Mouse (Mus musculus) midbrain, embryonic 12.5 days (tissue): ENCODE results near the gene Nenf. TPM values are rescaled to one million over a fixed set of nuclear protein-coding genes. Genes with fewer than 3 reads are reported as not detected.

Source experiments
- ATAC-seq: fragments of 200-750 bp; cut with Nextera tagmentation; 2 replicates; pipeline ENCODE4 v1.8.0; 2017; ENCODE audit warnings: low read depth, moderate TSS enrichment, moderate library complexity; ENCODE audit not compliant: low FRiP score
- H3K27ac ChIP-seq: fragments of 300-500 bp; sonication (generic); replicated peaks from 2 replicates; pipeline ENCODE4 v1.5.1; 2016; ENCODE audit warnings: mild to moderate bottlenecking
- H3K27me3 ChIP-seq: fragments of 300-500 bp; sonication (generic); 2 replicates; pipeline ENCODE4 v1.6.1; 2016; ENCODE audit warnings: mild to moderate bottlenecking
- H3K36me3 ChIP-seq: fragments of 300-500 bp; sonication (generic); 2 replicates; pipeline ENCODE4 v1.6.1; 2016
- H3K4me1 ChIP-seq: fragments of 300-500 bp; sonication (generic); 2 replicates; pipeline ENCODE4 v1.6.1; 2016
- H3K4me2 ChIP-seq: fragments of 300-500 bp; sonication (generic); replicated peaks from 2 replicates; pipeline ENCODE4 v1.6.1; 2016; ENCODE audit warnings: mild to moderate bottlenecking, moderate library complexity
- H3K4me3 ChIP-seq: fragments of 300-500 bp; sonication (generic); 2 replicates; pipeline ENCODE4 v1.5.1; 2016; ENCODE audit warnings: mild to moderate bottlenecking
- H3K9ac ChIP-seq: fragments of 300-500 bp; sonication (generic); replicated peaks from 2 replicates; pipeline ENCODE4 v1.6.1; 2016; ENCODE audit warnings: mild to moderate bottlenecking, moderate library complexity
- H3K9me3 ChIP-seq: fragments of 300-500 bp; sonication (generic); 2 replicates; pipeline ENCODE4 v1.6.1; 2016; ENCODE audit warnings: mild to moderate bottlenecking
- WGBS: fragments of 180-500 bp; shearing (Covaris S2); methylation state at CpG from one replicate; pipeline ENCODE4 v1.1.7; 2016; 5-methylcytosine and 5-hydroxymethylcytosine counted together
- polyA plus RNA-seq: library from polyadenylated mRNA; unstranded; fragments of >200 nt; fragmentation: Nextera tagmentation; extraction: Ambion mirVana; gene quantifications from 2 replicates; pipeline ENCODE4 v1.2.1, GENCODE M21; 2016

Gene Nenf
- polyA plus RNA-seq, 1 experiment from 2014 or later = 77.4 TPM

DNA sequence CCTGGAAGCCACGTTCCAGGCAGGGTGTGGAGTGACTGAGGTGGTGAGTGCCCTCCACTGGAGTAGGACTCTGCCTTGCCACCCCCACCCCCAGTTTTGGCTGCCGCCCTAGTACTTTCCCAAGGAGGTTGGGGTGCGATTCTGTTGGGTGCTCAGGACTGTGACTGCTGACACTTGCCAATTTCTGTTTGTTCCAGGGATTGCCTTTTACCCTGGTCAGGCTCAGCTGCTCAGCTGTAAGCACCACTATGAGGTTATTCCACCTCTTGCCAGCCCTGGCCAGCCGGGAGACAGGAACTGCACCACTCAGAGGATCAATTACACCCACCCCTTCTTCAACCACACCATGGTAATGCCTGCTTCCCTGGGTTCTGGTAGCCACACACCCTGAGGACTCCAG lies 22.5 kb upstream of the Nenf start:
- Histone ChIP-seq H3K27ac (no peak overlapping the region), H3K9ac (no peak overlapping the region; the same call in 1 of the 2 replicates), H3K4me1 (no peaks in the 10 kb centered on the region), H3K36me3 (peaks cover 90% of the 10 kb centered on the region), H3K4me2 (no peak overlapping the region), H3K27me3 (no peaks in the 10 kb centered on the region), H3K9me3 (no peaks in the 10 kb centered on the region), H3K4me3 (no peak overlapping the region)
- ATAC-seq = no peak
- WGBS = 81% methylated on average over 4 of the region's 4 CpGs

DNA sequence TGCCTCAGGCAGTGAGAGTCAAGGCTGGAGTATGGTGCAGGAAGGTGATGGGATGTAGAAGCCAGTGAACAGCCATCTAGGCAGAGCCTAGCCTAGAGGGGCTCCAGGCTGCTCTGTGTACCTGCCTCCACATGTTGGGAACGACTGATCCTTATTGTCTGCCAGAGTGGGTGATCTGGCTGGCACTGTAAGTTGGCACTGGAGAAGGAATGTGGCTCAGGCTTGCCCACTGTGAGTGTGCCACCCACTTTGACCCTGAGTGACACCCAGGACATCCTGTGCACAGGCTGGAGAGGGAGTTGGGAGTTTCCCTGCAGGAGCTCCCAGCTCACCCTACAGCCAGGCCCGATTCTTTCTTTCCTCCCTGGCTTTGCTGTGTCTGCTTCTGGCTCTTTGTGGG lies 21.9 kb upstream of the Nenf start:
- peaks cover 83% of the 10 kb centered on the region for H3K36me3 ChIP-seq
- no peak overlapping the region for H3K4me2 ChIP-seq
- H3K9me3 ChIP-seq = no peaks in the 10 kb centered on the region
- H3K27me3 ChIP-seq = no peaks in the 10 kb centered on the region
- WGBS = 89% methylated on average over 2 of the region's 2 CpGs
- ATAC-seq = no peak
- no peaks in the 10 kb centered on the region for H3K4me1 ChIP-seq
- H3K9ac ChIP-seq = no peak overlapping the region
- no peak overlapping the region for H3K27ac ChIP-seq
- no peak overlapping the region for H3K4me3 ChIP-seq

DNA sequence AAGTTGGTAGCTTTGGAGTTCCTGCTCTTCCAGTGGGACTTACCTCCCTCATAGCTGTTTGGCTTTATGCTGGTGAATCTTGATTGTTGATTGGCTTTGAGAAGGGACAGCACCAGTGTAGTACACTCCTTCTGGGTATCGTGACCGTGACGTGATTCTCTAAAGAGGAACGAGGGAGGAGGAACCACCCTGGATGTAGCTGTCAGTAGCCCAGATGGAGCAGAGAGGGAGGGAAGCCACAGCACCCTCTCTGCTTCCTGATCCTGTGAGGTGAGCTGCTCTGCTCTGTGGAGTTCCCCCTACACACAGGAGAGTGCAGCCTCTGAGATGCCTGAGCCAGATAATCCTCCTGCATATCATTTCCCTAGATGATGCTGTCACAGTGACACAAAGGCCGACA lies 16.5 kb upstream of the Nenf start:
- Histone ChIP-seq H3K4me3 (no peak overlapping the region), H3K36me3 (peaks cover 68% of the 10 kb centered on the region), H3K9ac (no peak overlapping the region), H3K4me1 (no peaks in the 10 kb centered on the region), H3K4me2 (no peak overlapping the region), H3K27me3 (no peaks in the 10 kb centered on the region), H3K27ac (no peak overlapping the region), H3K9me3 (no peaks in the 10 kb centered on the region)
- ATAC-seq = no peak
- 85% methylated on average over 5 of the region's 5 CpGs for WGBS

DNA sequence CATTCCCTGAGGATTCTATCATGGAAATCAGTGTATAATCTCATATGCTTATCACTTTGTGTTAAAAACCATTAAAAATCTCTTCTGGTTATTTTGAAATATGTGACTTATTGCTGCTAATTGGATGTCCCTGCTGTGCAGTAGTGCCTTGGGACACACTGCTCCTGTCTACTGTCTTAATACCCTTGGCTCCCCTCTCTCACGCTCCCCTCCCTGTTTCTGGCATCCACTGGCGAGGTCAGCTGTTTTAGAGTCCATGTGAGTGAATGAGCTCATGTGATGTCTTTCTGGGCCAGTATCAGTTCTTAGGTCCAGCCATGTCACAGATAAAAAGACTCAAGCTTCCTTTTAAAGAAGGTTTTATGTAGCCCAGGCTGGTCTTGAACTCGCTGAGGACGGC lies 12.4 kb upstream of the Nenf start:
- Histone ChIP-seq H3K27me3 (no peaks in the 10 kb centered on the region), H3K9me3 (no peaks in the 10 kb centered on the region), H3K4me3 (no peak overlapping the region), H3K27ac (no peak overlapping the region), H3K9ac (no peak overlapping the region), H3K4me1 (peaks cover 27% of the 10 kb centered on the region), H3K36me3 (peaks cover 42% of the 10 kb centered on the region), H3K4me2 (no peak overlapping the region)
- WGBS = 86% methylated on average over 4 of the region's 4 CpGs
- ATAC-seq = no peak

DNA sequence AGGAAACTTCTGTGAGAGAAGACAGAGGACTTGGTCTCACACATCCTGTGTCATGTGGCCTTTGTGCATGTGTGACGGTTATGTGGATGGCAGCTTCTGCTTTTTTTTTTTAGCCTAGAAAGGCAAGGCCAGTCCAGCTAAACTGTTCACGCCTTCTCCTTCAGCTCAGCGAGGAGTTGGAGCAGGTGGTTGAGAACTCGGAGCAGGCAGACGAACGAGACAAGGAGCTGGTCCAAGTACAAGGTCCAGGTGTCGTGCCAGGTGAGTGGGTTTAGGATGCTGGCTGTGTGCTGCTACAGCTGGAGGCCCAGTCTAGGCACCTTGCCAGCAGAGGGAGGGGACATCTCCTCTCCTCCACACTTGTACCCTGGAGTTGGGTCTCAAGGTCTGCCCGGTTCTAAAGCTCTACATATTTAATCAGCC lies 10.0 kb upstream of the Nenf start:
- H3K9ac ChIP-seq = no peak overlapping the region
- no peaks in the 10 kb centered on the region for H3K9me3 ChIP-seq
- 87% methylated on average over 8 of the region's 8 CpGs for WGBS
- no peaks in the 10 kb centered on the region for H3K27me3 ChIP-seq
- H3K27ac ChIP-seq = no peak overlapping the region
- peaks cover 27% of the 10 kb centered on the region for H3K4me1 ChIP-seq
- H3K4me2 ChIP-seq = peak overlapping the region; percentile 83; the same call in 1 of the 2 replicates
- H3K4me3 ChIP-seq = no peak overlapping the region
- H3K36me3 ChIP-seq = peaks cover 25% of the 10 kb centered on the region
- no peak for ATAC-seq

DNA sequence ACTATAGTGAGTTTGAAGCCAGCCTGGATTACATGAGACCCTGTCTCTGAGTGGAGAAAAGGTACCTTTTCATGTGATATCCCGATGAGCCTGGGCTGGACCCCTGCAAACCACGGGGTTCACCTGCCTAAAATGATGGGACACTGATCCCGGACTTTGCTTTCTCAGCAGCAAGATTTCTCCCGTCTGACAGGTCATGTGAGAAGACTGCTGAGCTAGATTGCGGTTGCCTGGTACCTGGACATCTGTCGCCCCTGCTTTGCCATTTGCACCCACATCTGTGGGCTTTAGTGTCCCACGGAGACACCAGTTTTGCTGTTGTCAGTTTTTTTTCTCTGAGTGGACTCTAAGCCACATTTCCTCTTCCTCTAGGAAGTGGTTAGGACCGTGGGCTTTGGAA lies 9.3 kb upstream of the Nenf start:
- peak overlapping the region; percentile 83 for H3K4me2 ChIP-seq
- no peaks in the 10 kb centered on the region for H3K27me3 ChIP-seq
- peaks cover 17% of the 10 kb centered on the region for H3K36me3 ChIP-seq
- no peak overlapping the region; the same call in 1 of the 2 replicates for H3K4me3 ChIP-seq
- H3K27ac ChIP-seq = no peak overlapping the region
- no peaks in the 10 kb centered on the region for H3K9me3 ChIP-seq
- H3K9ac ChIP-seq = peak overlapping the region; percentile 81; the same call in 1 of the 2 replicates
- ATAC-seq = no peak
- 86% methylated on average over 8 of the region's 8 CpGs for WGBS
- H3K4me1 ChIP-seq = peaks cover 27% of the 10 kb centered on the region

DNA sequence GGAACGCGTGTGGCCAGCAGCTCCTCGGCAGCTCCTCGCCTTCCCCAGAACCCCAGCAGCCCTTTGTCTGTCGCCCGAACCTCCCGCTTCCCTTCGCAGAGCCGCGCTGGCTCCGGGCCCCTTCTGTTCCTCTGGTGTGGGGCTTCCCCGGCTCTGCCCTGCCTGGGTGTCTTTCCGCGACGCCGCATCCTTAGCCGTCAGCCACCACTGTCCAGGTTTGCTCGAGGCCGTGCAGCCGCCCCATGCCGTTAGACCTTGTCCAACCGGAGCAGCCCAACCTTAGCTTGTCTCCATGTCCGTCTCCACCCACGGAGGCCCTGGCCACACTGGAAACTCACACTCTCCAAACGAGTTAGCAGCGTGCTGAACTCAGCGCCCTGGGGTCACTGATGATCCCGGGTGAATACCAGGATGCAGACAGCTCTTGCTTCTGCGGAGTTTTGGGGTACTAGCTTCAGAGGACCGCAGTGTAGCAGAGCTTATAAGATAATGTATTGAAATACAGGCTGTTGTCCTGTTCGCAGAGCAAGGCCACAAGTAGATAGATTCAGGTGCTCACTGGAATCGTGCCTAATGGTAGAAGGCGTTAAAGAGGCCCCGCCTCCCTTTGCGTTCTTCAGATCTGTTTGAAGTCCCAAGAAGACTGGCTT lies 8.4 kb upstream of the Nenf start:
- H3K9me3 ChIP-seq = no peaks in the 10 kb centered on the region
- H3K4me1 ChIP-seq = peaks cover 27% of the 10 kb centered on the region
- peak; percentile 75 for ATAC-seq
- H3K4me2 ChIP-seq = peak overlapping the region; percentile 83
- peak overlapping the region; percentile 76 for H3K27ac ChIP-seq
- H3K9ac ChIP-seq = peak overlapping the region; percentile 81
- WGBS = 1% methylated on average over 32 of the region's 35 CpGs
- H3K36me3 ChIP-seq = peaks cover 9% of the 10 kb centered on the region; the same call in 1 of the 2 replicates
- peak overlapping the region; percentile 73 for H3K4me3 ChIP-seq
- no peaks in the 10 kb centered on the region for H3K27me3 ChIP-seq

DNA sequence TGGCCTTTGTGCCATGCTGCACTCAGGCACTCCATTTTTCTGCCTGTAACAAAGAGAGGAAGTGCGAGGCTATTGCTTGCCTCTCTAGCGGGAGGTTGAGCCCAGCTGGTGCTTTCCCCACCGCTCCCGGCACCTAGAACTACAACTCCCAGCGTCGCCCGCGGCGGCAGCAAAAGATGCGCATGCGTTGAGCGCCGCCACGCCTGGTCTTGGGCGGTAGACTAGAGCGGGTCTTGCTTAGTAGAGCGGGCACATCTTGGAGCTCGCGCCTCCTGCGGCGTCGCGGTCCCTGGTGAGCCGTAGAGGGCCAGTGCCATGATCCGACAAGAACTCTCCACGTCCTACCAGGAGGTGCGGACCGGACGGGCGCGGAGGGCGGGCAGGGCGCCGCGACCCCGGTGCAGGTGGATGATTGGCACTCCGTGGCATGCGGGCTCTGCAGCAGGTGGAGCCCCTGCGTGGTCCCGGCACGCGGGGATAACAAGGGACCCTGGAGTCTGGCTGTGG lies 7.8 kb upstream of the Nenf start, which contains the start of gene Tmem206:
Gene Tmem206 (plus strand): TSS at position 187 of the 507 bp plus-strand sequence.
- peaks cover 27% of the 10 kb centered on the region for H3K4me1 ChIP-seq
- peak; percentile 96 for ATAC-seq
- peak within 1 kb of the TSS; percentile 81 for H3K9ac ChIP-seq
- H3K4me2 ChIP-seq = peak within 1 kb of the TSS; percentile 83
- no peaks in the 10 kb centered on the region for H3K27me3 ChIP-seq
- H3K36me3 ChIP-seq = peaks cover 8% of the 10 kb centered on the region; the same call in 1 of the 2 replicates
- under 1% methylated on average over 35 of the region's 42 CpGs for WGBS
- no peaks in the 10 kb centered on the region for H3K9me3 ChIP-seq
- H3K27ac ChIP-seq = peak within 1 kb of the TSS; percentile 76
- peak within 1 kb of the TSS; percentile 73 for H3K4me3 ChIP-seq

DNA sequence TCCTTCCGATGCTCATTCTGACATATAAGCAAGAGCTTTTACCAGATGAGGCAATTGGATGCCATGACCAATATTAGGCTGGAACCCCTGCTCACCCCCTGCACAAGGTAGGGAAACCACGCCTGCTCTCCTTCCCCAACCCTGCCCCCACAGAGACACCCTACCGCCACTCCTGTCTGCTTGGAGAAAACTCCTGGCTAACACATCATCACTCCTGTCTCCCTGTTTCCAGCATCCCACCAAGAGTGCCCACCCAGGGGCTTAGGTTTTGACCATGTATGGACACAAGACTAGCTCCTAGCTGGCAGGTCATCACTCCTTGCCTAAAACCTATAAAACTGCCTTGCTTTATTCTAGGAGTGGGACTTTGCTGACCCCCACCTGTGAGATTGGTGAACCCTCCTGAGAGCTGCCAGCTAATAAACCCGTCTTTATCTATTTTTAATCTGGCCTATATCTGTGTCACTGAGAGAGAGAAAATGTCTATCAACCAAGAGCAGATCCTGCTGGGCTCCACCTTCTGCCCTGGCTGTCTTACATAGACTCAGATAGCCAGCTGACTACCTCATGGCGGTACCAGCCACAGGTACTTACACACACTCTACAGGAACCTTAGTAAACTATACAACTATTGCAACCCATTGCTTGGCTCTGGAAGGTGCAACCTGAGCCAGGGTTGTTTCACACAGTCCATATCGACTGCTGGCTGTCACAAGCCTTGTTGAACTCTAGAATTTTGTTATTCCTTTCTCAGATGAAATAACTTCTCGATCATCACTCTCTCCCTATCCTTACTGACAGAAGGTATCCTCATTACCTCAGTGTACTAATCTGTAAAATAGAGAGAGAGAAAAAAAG lies 7.0 kb upstream of the Nenf start:
- peaks cover 6% of the 10 kb centered on the region; the same call in 1 of the 2 replicates for H3K36me3 ChIP-seq
- H3K9ac ChIP-seq = 0 out of 2 replicates have a peak overlapping the region, but pooled peaks have one; percentile 81
- peak overlapping the region; percentile 76; the same call in 1 of the 2 replicates for H3K27ac ChIP-seq
- 87% methylated on average over 7 of the region's 7 CpGs for WGBS
- no peaks in the 10 kb centered on the region for H3K9me3 ChIP-seq
- H3K4me3 ChIP-seq = 0 out of 2 replicates have a peak overlapping the region, but pooled peaks have one; percentile 73
- peak; percentile 16; the same call in 1 of the 2 replicates for ATAC-seq
- H3K4me1 ChIP-seq = peaks cover 27% of the 10 kb centered on the region
- H3K4me2 ChIP-seq = peak overlapping the region; percentile 83
- H3K27me3 ChIP-seq = no peaks in the 10 kb centered on the region

DNA sequence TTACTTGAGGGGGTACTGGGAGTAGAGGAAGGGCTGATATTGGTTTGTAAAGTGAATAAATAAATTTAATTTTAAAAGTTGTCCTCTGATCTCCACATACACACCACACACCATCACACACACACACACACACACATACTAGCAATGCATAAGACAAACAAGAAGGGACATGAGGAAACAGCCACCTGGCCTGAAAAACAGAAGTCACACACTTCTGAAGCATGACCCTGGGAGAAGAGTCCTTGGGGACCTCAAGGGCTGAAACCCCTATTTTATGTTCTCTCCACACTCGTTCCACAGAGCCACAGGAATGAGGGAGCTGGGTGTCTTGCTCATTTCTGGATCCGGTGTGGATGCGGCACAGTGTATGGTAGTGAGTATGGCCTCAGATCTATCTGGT lies 5.4 kb upstream of the Nenf start:
- Histone ChIP-seq H3K36me3 (0 out of 2 replicates have a peak, but pooled peaks cover 3% of the 10 kb centered on the region), H3K9ac (no peak overlapping the region), H3K4me2 (no peak overlapping the region), H3K4me1 (peaks cover 20% of the 10 kb centered on the region), H3K27ac (no peak overlapping the region), H3K4me3 (no peak overlapping the region), H3K9me3 (no peaks in the 10 kb centered on the region), H3K27me3 (no peaks in the 10 kb centered on the region)
- WGBS = 84% methylated on average over 3 of the region's 3 CpGs
- ATAC-seq = no peak

DNA sequence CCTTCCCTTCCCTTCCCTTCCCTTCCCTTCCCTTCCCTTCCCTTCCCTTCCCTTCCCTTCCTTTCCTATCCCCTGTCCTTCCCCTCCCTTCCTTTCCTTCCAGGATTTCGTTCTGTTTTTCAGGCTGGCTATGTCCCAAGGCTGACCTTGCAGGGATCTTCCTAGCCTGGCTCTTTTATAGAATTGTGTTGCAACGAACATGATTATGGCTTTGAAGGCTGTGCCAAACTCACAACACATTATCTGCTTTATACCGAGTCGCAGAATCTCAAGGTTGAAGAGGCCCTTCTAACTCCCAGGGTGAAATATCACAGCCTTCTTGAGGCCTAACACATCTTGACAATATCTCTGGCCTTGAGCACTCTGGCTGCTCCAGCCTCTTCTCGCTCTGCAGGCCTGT lies 692 bp upstream of the Nenf start:
- Histone ChIP-seq H3K9ac (no peak overlapping the region), H3K4me1 (0 out of 2 replicates have a peak, but pooled peaks cover 7% of the 10 kb centered on the region), H3K27ac (no peak overlapping the region), H3K4me3 (no peak overlapping the region), H3K36me3 (no peaks in the 10 kb centered on the region), H3K27me3 (no peaks in the 10 kb centered on the region), H3K9me3 (no peaks in the 10 kb centered on the region), H3K4me2 (no peak overlapping the region)
- 76% methylated on average over 5 of the region's 5 CpGs for WGBS
- ATAC-seq = no peak

DNA sequence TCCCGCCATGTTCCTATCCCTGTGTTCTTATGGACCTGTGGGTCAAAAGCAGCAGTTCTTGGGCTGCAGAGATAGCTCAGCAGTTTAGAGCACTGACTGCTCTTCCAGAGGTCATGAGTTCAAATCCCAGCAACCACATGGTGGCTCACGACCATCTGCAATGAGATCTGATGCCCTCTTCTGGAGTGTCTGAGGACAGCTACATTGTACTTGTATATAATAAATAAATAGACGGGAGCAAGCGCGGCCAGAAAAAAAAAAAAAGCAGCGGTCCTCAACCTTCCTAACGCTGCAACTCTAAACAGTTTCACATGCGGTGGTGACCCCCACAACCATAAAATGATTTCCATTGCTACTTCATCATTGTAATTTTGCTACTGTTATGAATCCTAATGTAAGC lies 1.2 kb downstream of the Nenf start:
- WGBS = 92% methylated on average over 8 of the region's 8 CpGs
- H3K27me3 ChIP-seq = no peaks in the 10 kb centered on the region
- ATAC-seq = no peak
- H3K4me2 ChIP-seq = peak overlapping the region; percentile 69; the same call in 1 of the 2 replicates
- no peak overlapping the region for H3K27ac ChIP-seq
- H3K9ac ChIP-seq = no peak overlapping the region
- no peak overlapping the region for H3K4me3 ChIP-seq
- no peaks in the 10 kb centered on the region for H3K9me3 ChIP-seq
- H3K4me1 ChIP-seq = 0 out of 2 replicates have a peak, but pooled peaks cover 12% of the 10 kb centered on the region
- H3K36me3 ChIP-seq = no peaks in the 10 kb centered on the region
